Mouse (Mus musculus) heart, postnatal 0 days (tissue): ENCODE measurements around the gene Gxylt2.

Experiments
- CTCF ChIP-seq: IDR thresholded peaks from 2 replicates; pipeline ENCODE4 v1.5.1; 2016; ENCODE audit warnings: antibody characterized with exemption, control low read depth, low read depth
- EP300 ChIP-seq: IDR thresholded peaks from 2 replicates; pipeline ENCODE4 v1.6.1; 2016; ENCODE audit warnings: antibody characterized with exemption, low read depth

DNA sequence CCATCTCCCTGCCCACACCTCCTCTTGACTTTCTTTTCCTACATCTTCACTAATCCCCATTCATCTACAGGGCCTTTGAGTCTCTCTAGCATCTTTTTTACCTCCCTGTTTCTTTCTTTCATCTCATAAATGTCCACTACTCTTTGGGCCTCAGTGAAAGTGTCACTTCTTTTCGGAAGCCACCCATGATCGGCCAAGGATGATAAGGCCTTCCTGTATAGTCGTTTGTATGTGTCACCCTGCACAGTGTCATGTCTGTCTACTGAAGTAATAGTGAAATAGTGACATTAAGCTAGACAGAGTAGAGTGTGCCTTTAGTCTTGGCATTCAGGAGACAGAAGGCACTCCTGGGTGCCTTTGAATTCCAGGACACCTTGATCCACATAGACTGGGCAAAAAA lies 107.2 kb downstream of the Gxylt2 start:
- TF ChIP-seq CTCF (no peak), EP300 (no peak)
